Mouse (Mus musculus) adrenal gland, postnatal 10 days (tissue): ENCODE data around the gene Slamf7. TPM values are rescaled to one million over a fixed set of nuclear protein-coding genes. Genes with fewer than 3 reads are reported as not detected.

Experiments used
- DNase-seq: peaks from one replicate; pipeline ENCODE4 v3.0.0; 2021; ENCODE audit warnings: mixed read lengths
- microRNA-seq: library from miRNA; unstranded; fragments of <30 nt; microRNA quantifications from one replicate; pipeline ENCODE4 v1.2.0, GENCODE M21; 2021
- total RNA-seq, 2 experiments: library from RNA; stranded (reverse); gene quantifications; 2 replicates each; pipeline ENCODE4 v1.2.3; 2021

The Slamf7 gene
- total RNA-seq, 2 experiments from 2014 or later = 1.1 TPM

DNA sequence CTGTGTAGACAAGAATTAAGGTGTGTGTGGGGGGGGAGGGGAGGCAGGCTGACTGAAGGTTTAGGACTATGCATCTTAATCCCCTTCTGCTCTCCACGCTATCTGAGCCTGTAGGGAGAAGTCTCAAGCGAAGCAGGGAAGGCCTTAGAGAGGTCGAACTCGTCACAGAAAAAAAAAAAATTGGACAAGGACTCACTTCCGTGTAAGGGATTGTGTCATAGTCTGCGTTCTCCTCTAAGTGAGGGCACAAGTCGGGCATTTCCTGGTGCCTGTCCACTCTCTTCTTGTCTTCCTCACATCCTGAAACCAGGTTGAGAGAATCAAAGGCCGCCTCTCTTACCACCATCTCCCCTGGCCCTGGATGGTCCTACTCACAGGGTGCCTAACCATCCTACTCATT is 15.7 kb downstream of the Slamf7 start:
- DNase-seq = no peak

DNA sequence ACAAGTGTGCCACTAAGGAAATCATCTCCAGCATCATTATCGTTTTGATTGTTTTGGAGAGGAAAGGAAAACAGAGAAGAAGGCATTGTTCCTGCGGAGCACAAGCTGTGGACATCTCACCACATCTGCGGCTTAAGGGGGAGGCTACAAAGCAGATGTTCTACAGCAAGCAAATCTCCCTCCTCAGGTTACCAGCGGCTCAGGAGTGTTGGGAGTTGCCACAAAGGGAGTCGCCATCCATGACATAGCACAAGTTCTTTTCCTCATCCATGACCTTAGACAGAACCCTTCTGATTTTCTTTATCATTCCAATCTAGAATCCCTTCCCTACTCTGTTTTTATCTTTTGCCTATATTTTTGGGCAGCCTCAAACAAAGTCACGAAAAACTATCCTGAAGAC is 17.1 kb downstream of the Slamf7 start:
- DNase-seq = no peak

DNA sequence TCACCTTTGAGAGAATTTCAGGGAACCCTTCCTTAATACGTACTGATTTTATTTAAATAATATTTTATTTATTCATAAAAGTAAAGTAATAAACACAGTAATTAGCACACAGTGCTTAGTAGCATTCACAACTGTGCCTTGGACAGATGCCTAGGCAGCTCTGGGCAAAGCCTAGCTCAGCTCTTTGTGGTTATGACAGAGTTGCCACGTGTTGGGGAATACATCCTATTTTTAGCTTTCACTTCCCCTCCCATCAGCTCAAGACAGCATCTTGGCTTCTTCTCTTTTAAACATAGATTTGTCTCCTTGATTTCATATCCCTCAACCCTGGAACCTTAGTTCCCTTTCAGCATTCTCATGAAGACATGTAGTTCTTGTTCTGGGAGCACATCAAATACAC is 21.4 kb downstream of the Slamf7 start:
- no peak for DNase-seq

DNA sequence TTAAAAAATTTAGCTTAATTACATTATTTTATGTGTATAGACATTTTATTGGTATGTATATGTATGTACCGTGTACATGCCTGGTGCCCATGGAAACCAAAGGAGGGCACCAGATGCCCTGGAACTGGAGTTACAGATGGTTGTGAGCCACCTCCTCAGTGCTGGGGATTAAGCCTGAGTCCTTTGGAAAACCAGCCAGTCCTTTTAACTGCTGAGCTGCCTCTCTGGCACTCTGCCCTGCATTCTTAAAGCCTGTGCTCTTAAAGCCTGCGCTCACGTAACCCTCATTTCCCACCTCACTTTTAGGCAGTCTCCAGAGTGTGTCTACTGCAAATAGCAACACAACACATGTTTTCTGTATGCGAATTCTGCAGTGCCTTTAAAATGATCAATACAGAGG is 21.9 kb downstream of the Slamf7 start:
- DNase-seq = no peak

DNA sequence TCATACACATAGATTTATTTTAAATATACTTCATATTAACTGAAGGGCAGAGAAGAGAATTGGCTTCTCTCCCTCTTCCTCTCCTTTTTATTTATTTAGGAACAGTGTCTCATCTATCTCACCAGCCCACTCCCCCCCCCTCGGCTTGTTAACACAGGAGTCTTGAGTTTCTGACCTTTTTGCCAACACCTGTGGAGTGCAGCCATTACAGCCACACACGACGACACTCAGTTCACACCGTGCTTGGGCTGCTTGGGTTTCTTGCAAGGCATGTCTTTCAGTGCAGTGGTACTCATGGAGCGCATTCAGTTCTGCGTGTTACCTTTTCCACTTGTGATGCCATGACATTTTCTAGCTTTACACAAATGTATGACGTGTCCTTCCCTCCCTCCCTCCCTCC is 22.8 kb downstream of the Slamf7 start:
- DNase-seq = no peak

DNA sequence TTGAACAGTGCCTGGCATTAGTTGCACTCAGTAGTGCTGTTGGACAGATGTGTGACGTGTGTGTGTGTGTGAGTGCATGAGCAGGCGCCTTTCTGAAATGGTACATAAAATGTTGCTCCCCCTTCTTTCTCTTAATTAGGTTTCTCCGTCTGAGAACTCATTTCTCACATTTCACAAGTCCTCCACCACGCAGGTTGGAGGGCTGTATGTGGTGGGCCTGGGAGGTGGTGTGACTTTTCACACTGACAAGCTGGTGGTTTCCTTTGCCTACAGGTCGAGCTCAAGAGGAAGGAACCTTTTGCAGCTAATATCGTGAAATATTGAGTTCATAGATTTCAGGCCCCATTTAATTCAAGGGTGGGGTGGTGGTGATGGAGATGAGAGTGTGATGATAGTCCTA is 23.7 kb downstream of the Slamf7 start:
- DNase-seq = no peak

DNA sequence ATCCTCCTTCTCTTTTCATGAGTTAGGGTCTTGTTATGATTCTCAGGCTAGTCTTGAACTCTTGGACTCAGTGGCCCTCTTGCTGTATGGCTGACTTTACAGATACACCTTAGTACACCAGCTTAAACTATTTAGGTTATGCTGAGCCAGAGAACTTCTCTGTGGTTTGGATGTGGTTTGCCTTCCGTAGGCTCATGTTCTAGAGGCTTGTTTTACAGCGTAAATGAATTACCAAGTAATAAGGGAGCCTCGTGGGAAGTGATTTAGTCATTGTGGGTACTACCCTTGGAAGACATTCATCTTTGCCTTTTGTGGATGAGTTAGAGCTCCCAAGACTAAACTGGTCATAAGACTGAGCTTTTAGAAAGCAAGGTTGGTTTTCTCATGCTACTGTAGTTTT is 25.0 kb downstream of the Slamf7 start:
- DNase-seq = no peak

DNA sequence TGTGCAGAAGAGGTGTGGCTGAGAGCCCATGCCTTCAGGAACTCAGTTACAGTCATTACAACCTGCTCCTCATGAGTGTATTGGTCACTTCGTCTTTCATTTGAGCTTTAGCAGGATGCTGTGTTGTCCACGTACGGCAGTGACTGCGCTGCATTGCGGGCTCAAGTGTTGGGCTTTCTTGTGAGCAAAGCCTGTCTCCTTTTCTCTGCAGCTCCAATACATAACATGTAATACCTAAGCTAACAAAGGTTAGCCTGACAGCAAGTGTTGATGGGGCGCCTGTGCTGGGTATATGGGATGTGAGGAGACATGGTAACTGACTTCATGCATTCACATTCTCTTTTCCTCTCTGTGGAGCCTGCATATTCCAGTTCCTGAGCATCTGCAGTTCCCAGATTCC is 32.7 kb downstream of the Slamf7 start:
- no peak for DNase-seq

DNA sequence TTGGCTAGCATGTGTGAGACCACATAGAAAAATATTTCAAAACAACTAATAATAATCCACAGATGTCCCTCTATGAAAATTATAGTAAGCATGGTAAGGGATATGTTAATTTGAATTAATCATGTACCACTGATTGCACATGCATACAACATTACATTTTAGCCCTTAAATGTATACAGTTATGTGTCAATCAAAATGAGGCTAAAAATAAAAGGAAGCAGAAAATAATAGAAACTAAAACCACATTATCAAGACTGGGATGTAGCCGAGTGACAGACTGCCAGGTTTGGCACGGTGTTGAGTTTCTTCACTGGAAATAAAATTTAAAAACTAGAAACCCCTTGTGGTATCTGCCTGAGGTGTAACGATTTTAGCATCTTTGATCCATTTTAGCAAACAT is 33.2 kb downstream of the Slamf7 start:
- no peak for DNase-seq

DNA sequence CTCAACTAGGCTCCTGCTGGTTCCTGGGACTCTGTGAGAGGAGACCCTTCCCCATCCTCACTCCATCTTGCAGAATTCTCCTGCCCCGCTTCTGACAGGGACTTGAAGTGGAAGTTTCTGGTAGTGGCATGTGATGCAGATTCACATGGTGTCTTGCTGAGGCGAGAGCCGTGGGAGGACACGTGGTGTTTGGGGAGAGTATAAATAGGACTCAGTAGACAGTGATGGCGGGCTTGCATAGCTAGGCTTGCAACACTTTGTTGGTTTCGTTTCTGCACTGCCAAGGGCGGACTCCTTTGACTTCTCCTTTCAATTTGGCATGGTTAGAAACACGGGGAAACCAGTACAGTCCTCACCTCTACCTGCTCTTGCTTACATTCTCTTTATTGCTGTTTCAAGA is 33.8 kb downstream of the Slamf7 start:
- no peak for DNase-seq

DNA sequence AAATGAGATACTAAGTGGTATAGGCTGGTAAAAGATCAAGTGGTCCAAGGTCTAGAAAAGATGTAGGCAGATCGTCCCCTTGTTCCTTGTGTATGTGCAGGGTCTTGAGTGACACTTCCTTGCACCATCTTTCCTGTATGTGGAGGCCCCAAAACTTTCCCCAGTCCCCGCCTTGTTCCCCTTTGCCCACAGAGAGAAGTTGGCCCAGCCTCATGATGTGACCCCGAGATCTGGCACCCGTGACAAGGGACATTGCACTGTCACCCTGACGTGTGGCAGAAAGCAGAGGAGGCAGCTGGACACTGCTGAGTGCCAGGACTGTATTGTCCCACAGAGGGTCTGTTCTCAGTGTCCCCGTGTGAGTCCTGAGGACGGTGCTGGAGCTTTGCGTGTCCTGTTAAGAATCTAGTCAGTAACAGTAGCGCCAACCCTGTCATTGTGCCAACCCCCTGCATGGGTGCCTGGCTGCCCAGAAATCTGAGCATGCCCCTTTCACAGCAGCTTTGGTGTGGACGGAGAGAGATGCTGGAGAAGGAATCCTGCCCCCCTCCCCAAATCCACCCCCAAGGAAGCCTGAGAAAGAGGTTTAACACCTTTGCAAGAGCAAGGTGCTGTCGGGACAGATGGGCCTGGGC is 35.8 kb downstream of the Slamf7 start:
- no peak for DNase-seq

DNA sequence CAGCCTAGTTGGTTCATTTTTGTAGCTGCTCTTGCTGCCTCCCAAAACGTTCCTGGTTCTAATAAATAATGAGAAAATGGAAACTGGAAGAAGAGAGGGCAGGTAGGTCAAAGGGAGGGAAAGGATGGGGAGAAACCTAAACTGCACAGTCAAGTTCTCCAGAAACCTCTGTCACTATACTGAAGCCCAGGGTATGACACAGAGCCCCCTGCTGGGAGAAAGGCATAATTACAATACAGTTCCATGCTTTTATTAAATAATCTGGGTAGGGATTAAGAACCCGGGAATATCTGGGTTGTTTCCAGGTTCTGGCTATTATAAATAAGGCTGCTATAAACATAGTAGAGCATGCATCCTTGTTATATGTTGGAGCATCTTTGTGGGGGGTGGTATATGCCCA is 38.9 kb downstream of the Slamf7 start:
- no peak for DNase-seq

DNA sequence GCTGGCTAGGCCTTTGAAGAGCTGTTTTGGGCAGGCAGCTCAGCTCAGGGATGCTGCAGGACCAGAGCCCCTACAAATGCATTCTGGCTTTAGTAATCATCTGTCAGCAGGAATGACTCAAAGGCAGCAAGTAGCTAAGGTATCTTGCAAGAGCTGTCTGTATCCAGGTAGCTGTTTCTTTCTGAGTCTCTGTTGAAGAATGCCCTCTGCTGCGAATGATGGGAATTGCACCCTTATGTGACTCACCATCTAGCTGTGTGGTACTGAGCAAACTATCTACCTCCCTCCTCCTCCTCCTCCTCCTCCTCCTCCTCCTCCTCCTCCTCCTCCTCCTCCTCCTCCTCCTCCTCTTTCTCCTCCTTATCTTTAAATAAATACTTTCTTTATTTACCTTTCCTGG is 42.1 kb downstream of the Slamf7 start:
- peak; percentile 16 for DNase-seq

DNA sequence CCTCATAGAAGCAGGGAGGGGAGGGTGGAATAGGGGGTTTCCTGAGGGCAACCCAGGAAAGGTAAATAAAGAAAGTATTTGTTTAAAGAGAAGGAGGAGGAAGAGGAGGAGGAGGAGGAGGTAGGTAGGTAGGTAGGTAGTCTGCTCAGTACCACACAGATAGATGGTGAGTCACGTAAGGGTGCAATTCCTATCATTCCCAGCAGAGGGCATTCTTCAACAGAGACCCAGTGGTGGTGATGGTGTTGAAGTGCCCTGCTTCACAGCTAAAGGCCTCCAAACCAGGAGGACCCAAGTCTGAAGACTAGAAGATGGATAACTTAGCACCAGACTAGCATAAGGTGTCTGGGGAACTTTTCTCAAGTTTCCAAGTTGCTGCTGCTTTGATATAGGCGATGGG is 42.8 kb downstream of the Slamf7 start:
- DNase-seq = no peak

DNA sequence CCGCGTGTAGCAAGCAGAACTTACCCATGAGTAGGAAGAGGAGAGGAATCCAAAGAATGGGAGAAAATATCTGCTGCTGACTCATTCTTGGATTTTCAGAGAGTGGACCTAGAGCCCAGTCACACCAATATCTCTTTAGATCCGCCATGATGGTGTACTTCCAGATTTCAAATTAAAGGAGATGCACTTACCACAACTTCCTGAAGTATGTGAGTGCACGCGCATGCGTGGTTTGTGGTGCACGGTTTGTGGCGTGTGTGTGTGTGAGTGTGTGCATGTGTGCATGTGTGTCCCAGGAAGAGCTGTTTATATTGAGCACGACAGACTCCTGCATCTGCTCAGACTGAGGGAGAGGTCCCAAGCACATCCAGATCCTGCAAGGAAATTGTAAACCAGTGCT is 45.7 kb downstream of the Slamf7 start, which contains the start of gene Ly9:
Gene Ly9, minus strand, starts transcription at position 235 of the 400 bp plus-strand sequence.
- no peak for DNase-seq

DNA sequence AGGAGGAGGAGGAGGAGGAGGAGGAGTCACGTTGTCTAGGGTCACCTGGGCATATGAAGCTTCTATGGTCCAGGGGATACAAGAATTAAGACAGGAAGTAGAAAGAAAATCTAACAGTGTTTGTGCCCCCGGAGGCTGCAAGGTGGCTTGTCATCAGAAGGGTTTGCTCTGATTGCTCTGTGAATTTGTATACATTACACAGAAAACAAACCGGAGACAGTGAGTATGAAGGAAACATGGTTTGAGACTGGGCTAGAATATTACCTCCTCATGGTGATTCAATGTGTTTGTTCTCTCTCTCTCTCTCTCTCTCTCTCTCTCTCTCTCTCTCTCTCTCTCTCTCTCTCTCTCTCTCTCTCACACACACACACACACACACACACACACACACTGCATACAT is 46.2 kb downstream of the Slamf7 start:
- no peak for DNase-seq

DNA sequence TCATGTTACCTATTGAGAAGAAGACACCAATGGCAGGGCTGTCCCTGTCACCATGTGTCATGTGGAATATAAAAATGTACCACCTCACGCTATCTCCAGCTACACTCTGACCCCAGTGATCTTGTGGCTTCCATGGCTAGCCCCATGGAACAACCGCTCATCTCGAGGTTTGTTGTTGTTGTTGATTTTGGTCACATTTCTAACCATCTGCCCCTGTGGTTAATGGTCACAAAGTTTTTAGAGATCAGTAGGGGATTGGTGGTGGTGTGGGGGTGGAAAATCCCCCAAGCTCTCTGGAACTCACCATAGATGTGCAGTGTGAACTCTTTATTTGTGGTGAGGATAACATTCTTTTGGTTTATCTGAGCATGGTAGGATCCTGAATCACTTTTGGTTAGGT is 48.1 kb downstream of the Slamf7 start:
- no peak for DNase-seq

DNA sequence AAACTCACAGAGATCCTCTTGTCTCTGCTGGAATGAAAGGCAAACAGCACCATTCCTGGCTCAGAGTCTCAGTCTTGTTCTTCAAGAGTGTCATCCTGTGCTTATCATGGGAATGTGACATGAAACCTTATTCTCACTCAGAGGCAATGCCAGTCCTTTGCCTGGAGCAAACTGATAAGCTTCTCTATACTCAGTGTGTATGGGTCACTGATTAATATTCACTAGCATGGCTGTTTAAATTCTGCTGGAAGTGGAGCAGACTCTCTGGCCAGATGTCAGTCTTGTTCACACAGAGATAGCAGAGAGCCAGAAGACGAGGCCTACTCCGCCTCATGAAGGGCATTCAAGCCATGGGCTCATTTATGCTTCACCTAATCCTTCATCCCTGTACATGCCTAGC is 68.3 kb downstream of the Slamf7 start:
- DNase-seq = no peak

Small RNA genes lying within 50 kb of the gene (microRNA-seq; reads per million reads assigned to microRNA genes)
- gene Mir7683 = not detected

Other genes starting within 250 kb of the Slamf7 start
- gene Usf1, start 241.7 kb downstream of the Slamf7 start, total RNA-seq = 10 to 100 TPM; 53.5 to 67.7 TPM
- 10 to 100 TPM; 16.6 to 36.1 TPM for gene Tstd1, start 234.2 kb downstream of the Slamf7 start, total RNA-seq
- 10 to 100 TPM; 64.9 to 66.2 TPM for gene F11r, start 215.5 kb downstream of the Slamf7 start, total RNA-seq
- gene Alyref2, start 149.6 kb downstream of the Slamf7 start, total RNA-seq = 1 to 10 TPM; 5.9 to 6.7 TPM
- gene Itln1, start 117.7 kb downstream of the Slamf7 start, total RNA-seq = not detected
- gene Cd244a, start 93.8 kb downstream of the Slamf7 start, total RNA-seq = 1 to 10 TPM in 1 of 2 experiments, under 1 TPM in 1; 0.82 to 1.1 TPM
- gene Ly9, start 45.6 kb downstream of the Slamf7 start, total RNA-seq = 1 to 10 TPM; 1.7 to 2.2 TPM
- 1 to 10 TPM; 4.7 TPM for gene Cd48, start 29.0 kb upstream of the Slamf7 start, total RNA-seq
- under 1 TPM; 0.45 to 0.54 TPM for gene Slamf1, start 114.1 kb upstream of the Slamf7 start, total RNA-seq
- 1 to 10 TPM; 5.3 to 6.2 TPM for gene Cd84, start 186.7 kb upstream of the Slamf7 start, total RNA-seq
- gene Gm10521, start 242.6 kb upstream of the Slamf7 start, total RNA-seq = under 1 TPM; 0.39 TPM